In the genomic region with DNA sequence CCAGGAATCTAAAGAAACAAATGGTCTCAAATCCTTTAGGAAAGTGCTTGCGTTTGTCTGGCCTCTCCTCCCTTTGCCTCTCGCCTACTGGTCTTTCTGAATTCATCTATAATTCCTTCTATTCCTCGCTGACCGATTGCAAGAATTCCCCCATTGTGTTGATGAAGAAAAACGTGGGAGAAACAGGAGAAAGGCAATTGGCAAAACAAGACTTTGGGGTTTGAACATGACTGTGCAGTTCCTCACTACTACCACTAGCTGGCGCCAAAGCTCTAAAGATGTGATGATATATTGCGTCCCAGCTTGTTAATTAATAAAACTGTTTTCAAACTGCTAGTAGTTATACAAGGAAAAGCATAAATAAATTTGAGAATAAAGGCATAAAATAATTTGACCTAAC, we compare ENCODE assay signal across 9 mouse cellular contexts. TPM values are rescaled to one million over a fixed set of nuclear protein-coding genes. Genes with fewer than 3 reads are reported as not detected.
DNase-seq lines count a peak whose midpoint lies in the region; ATAC-seq and TF ChIP-seq lines count a peak whose summit lies in the region.
"Had no signal": no experiment of that assay in that cellular context is flagged by ENCODE, and none has a peak within 500 bp of the region (broad histone marks: within the 10 kb centered on the region; RNA-seq: fewer than 3 reads in every experiment).

No protein-coding gene starts in this region.

- no peak overlapping the region for H3K4me3 ChIP-seq in liver, adult 2 months (ENCODE audit: insufficient read depth, low read depth, low read length)
- no peak overlapping the region for H3K4me3 ChIP-seq in liver, embryonic 12.5 days
- H3K4me3 ChIP-seq: lung, embryonic 15.5 days had no signal

- ATAC-seq in liver, embryonic 12.5 days = no peak
- no peak for ATAC-seq in megakaryocyte-erythroid progenitor cell, adult 5-6 weeks (replicated peaks; ENCODE audit: low FRiP score, low TSS enrichment, poor library complexity, severe bottlenecking)

- peak; percentile 78 for TF ChIP-seq CTCF in liver, adult 2 months (IDR thresholded peaks at IDR 0.05; ENCODE audit: low read depth, low read length)

- no peaks in the 10 kb centered on the region for H3K9me3 ChIP-seq in liver, embryonic 12.5 days (replicated peaks)
- H3K9me3 ChIP-seq: lung, embryonic 15.5 days had no signal

- no peak overlapping the region for H3K9ac ChIP-seq in liver, adult 2 months (ENCODE audit: low read depth, low read length)
- no peak overlapping the region for H3K9ac ChIP-seq in liver, embryonic 12.5 days
- H3K9ac ChIP-seq: lung, embryonic 15.5 days had no signal

- no peaks in the 10 kb centered on the region for H3K79me2 ChIP-seq in liver, adult 2 months (ENCODE audit: control insufficient read depth, insufficient read depth, low read length)

- no peaks in the 10 kb centered on the region for H3K27me3 ChIP-seq in liver, adult 2 months (ENCODE audit: control insufficient read depth, insufficient read depth, low read length)
- peaks cover 41% of the 10 kb centered on the region for H3K27me3 ChIP-seq in liver, embryonic 12.5 days (replicated peaks)
- H3K27me3 ChIP-seq: lung, embryonic 15.5 days had no signal

- intact Hi-C loops in left cerebral cortex, postnatal 14 days (cut with DNase I) = loop anchor here (2.0 to 10.0 kb wide), 6 partner anchors 52 to 499 kb away; partner anchors contain the start of gene Hnrnpa3

- no peak overlapping the region for H3K27ac ChIP-seq in liver, adult 2 months (replicated peaks; ENCODE audit: insufficient read depth, low read depth, low read length)
- no peak overlapping the region for H3K27ac ChIP-seq in liver, embryonic 12.5 days
- H3K27ac ChIP-seq: lung, embryonic 15.5 days had no signal

- no peaks in the 10 kb centered on the region for H3K36me3 ChIP-seq in liver, adult 2 months (ENCODE audit: control insufficient read depth, insufficient read depth, low read length)
- H3K36me3 ChIP-seq in liver, embryonic 12.5 days = no peaks in the 10 kb centered on the region
- H3K36me3 ChIP-seq: lung, embryonic 15.5 days had no signal

- H3K4me2 ChIP-seq in liver, embryonic 12.5 days = no peak overlapping the region
- H3K4me2 ChIP-seq: lung, embryonic 15.5 days had no signal

- peak; percentile 49 for DNase-seq in liver, adult 2 months (ENCODE audit: extremely low read depth, low read depth, low spot score)
- DNase-seq in NIH3T3 (ENCODE audit: low read depth) = peak; percentile 87
- peak; percentile 61 to 73 for DNase-seq in cerebellum, postnatal 25 days
- peak; percentile 71 for DNase-seq in heart, postnatal 4 days
- peak; percentile 47 to 63 for DNase-seq in left cerebral cortex, postnatal 14 days (ENCODE audit: low spot score in 2 of 2)
- DNase-seq in natural killer cell, adult 2 months (ENCODE audit: low spot score in 2 of 2) = peak; percentile 17 to 52

- H3K4me1 ChIP-seq in liver, adult 2 months (ENCODE audit: control insufficient read depth, insufficient read depth, low read length) = peaks cover 5% of the 10 kb centered on the region
- H3K4me1 ChIP-seq in liver, embryonic 12.5 days = peaks cover 12% of the 10 kb centered on the region

- WGBS in liver, adult 2 months = 1% methylated on average over 7 of the region's 7 CpGs
- 6% methylated on average over 7 of the region's 7 CpGs for WGBS in liver, embryonic 12.5 days (ENCODE audit: insufficient replicate concordance)

- no peak for TF ChIP-seq POLR2A in liver, adult 2 months (IDR thresholded peaks at IDR 0.05; ENCODE audit: extremely low read depth, insufficient read depth, low read length)

RNA-seq across cellular contexts. Expression of gene Hnrnpa3, which starts 53.4 kb away (rescaled TPM):
- 44.2 and 45.5 TPM in 2 replicates for total RNA-seq in liver, adult 2 months (2014; rRNA removed)
- 13.9 and 14.1 TPM in 2 replicates for polyA plus RNA-seq in liver, adult 2 months (2012; rRNA removed)
- polyA plus RNA-seq in liver, embryonic 12.5 days (2016; fragmentation: Nextera tagmentation; extraction: Ambion mirVana) = 199 and 204 TPM in 2 replicates
- 100 to 1,000 TPM; 504 to 509 TPM for total RNA-seq in heart, postnatal 4 days (2021)
- total RNA-seq in left cerebral cortex, postnatal 14 days (2021) = 100 to 1,000 TPM; 263 to 314 TPM
- 791 and 833 TPM in 2 replicates for total RNA-seq in megakaryocyte-erythroid progenitor cell, adult 5-6 weeks (2014; fragmentation: Nextera tagmentation)
- 389 and 460 TPM in 2 replicates for total RNA-seq in megakaryocyte-erythroid progenitor cell, adult 5-6 weeks (2017)

Comparison
In these comparisons a context has a peak if more than half of its experiments do, and no peak if none do; other contexts are left out.
1. DNase-seq: peak in every context shown above with its lines; median percentile 87 in NIH3T3; 71 in heart, postnatal 4 days; 67 in cerebellum, postnatal 25 days; 55 in left cerebral cortex, postnatal 14 days; 49 in liver, adult 2 months; 34 in natural killer cell, adult 2 months.